Mouse (Mus musculus): ENCODE results near the gene Gucy2d. TPM values are rescaled to one million over a fixed set of nuclear protein-coding genes. Genes with fewer than 3 reads are reported as not detected.
A peak's percentile ranks its signal among the peaks of the same experiment; 100 is the strongest.

Gene Gucy2d
- 0.37 TPM in 1 of 2 replicates, not detected in the other for polyA plus RNA-seq (2014; fragmentation: Nextera tagmentation; extraction: Ambion mirVana)

GRCm38 (mm10) chr7:98439956-98440466 lies at the start of gene Gucy2d:
TSS of gene Gucy2d (plus strand) at chr7:98440416.
- H3K27me3 ChIP-seq (ENCODE audit: control insufficient read depth, insufficient read depth, low read length), result no peaks in the 10 kb centered on the region
- no peak for ATAC-seq (ENCODE audit: low read depth)
- H3K4me1 ChIP-seq (ENCODE audit: control insufficient read depth, insufficient read depth, low read length), result no peaks in the 10 kb centered on the region
- H3K4me2 ChIP-seq (ENCODE audit: low read depth, low read length), result no peak within 1 kb of the TSS
- H3K9me3 ChIP-seq (ENCODE audit: control insufficient read depth, low read length), result no peaks in the 10 kb centered on the region
- H3K27ac ChIP-seq (ENCODE audit: low read depth, low read length), result no peak within 1 kb of the TSS
- no peak within 1 kb of the TSS for H3K4me3 ChIP-seq (ENCODE audit: low read depth, low read length)
- WGBS, result 50% methylated on average over 10 of the region's 10 CpGs
- H3K36me3 ChIP-seq (ENCODE audit: control insufficient read depth, insufficient read depth, low read length), result no peaks in the 10 kb centered on the region
- no peak within 1 kb of the TSS for H3K9ac ChIP-seq (replicated peaks; ENCODE audit: low read depth, low read length)

GRCm38 (mm10) chr7:98390486-98390885 lies 49.7 kb upstream of the Gucy2d start:
- ATAC-seq (ENCODE audit: low read depth), result no peak
- H3K4me2 ChIP-seq (ENCODE audit: low read depth, low read length), result no peak overlapping the region
- no peaks in the 10 kb centered on the region for H3K9me3 ChIP-seq (ENCODE audit: control insufficient read depth, low read length)
- H3K27me3 ChIP-seq (ENCODE audit: control insufficient read depth, insufficient read depth, low read length), result no peaks in the 10 kb centered on the region
- H3K4me1 ChIP-seq (ENCODE audit: control insufficient read depth, insufficient read depth, low read length), result no peaks in the 10 kb centered on the region
- H3K27ac ChIP-seq (ENCODE audit: low read depth, low read length), result no peak overlapping the region
- H3K9ac ChIP-seq (replicated peaks; ENCODE audit: low read depth, low read length), result no peak overlapping the region
- no peaks in the 10 kb centered on the region for H3K36me3 ChIP-seq (ENCODE audit: control insufficient read depth, insufficient read depth, low read length)
- 95% methylated on average over 2 of the region's 2 CpGs for WGBS
- H3K4me3 ChIP-seq (ENCODE audit: low read depth, low read length), result no peak overlapping the region

GRCm38 (mm10) chr7:98391351-98391936 lies 48.8 kb upstream of the Gucy2d start:
- ATAC-seq (ENCODE audit: low read depth), result peak; percentile 52; the same call in 1 of the 2 replicates
- Histone ChIP-seq H3K9ac (replicated peaks; ENCODE audit: low read depth, low read length) (no peak overlapping the region), H3K27ac (ENCODE audit: low read depth, low read length) (no peak overlapping the region), H3K4me3 (ENCODE audit: low read depth, low read length) (no peak overlapping the region), H3K4me1 (ENCODE audit: control insufficient read depth, insufficient read depth, low read length) (no peaks in the 10 kb centered on the region), H3K9me3 (ENCODE audit: control insufficient read depth, low read length) (no peaks in the 10 kb centered on the region), H3K27me3 (ENCODE audit: control insufficient read depth, insufficient read depth, low read length) (no peaks in the 10 kb centered on the region), H3K4me2 (ENCODE audit: low read depth, low read length) (no peak overlapping the region), H3K36me3 (ENCODE audit: control insufficient read depth, insufficient read depth, low read length) (no peaks in the 10 kb centered on the region)
- WGBS, result 70% methylated on average over 7 of the region's 7 CpGs

DNA sequence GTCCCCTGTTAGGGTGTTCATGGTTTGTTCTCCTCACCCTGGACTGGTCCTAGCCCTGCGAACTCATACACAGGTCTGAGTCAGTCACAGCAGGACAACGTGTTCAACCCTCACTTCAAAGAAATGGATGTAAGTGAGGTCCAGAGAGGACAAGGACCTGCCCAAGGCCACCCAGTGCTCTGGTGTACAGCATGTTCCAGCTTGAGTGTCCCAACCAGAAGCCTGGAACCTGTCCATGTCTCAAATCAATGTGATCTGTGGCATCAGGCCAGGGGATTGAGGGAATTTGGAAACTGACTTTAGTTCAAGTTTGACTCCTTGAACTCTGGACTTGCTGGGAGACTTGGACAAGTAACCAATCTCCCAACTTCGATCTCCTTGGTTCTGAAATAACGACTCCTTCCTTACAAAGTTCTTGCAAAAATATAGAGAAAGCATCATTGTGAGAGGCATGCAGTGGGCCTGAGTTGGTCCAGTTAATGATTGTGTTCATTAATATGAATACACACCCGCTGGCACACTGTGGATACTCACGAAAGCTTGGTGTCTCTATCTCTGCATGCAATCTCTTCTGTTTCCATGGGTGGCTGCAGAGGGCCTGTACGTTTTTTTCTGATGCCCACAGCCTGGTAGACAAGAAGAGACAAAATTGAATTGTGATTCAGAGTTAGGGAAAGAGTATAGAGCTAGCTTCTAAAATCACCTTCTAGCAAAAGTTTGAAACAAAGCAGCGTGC lies 47.6 kb upstream of the Gucy2d start:
- Histone ChIP-seq H3K4me1 (ENCODE audit: control insufficient read depth, insufficient read depth, low read length) (no peaks in the 10 kb centered on the region), H3K9me3 (ENCODE audit: control insufficient read depth, low read length) (no peaks in the 10 kb centered on the region), H3K9ac (replicated peaks; ENCODE audit: low read depth, low read length) (no peak overlapping the region), H3K4me2 (ENCODE audit: low read depth, low read length) (no peak overlapping the region), H3K27me3 (ENCODE audit: control insufficient read depth, insufficient read depth, low read length) (no peaks in the 10 kb centered on the region), H3K36me3 (ENCODE audit: control insufficient read depth, insufficient read depth, low read length) (no peaks in the 10 kb centered on the region), H3K27ac (ENCODE audit: low read depth, low read length) (no peak overlapping the region), H3K4me3 (ENCODE audit: low read depth, low read length) (no peak overlapping the region)
- no peak for ATAC-seq (ENCODE audit: low read depth)
- 85% methylated on average over 8 of the region's 8 CpGs for WGBS

DNA sequence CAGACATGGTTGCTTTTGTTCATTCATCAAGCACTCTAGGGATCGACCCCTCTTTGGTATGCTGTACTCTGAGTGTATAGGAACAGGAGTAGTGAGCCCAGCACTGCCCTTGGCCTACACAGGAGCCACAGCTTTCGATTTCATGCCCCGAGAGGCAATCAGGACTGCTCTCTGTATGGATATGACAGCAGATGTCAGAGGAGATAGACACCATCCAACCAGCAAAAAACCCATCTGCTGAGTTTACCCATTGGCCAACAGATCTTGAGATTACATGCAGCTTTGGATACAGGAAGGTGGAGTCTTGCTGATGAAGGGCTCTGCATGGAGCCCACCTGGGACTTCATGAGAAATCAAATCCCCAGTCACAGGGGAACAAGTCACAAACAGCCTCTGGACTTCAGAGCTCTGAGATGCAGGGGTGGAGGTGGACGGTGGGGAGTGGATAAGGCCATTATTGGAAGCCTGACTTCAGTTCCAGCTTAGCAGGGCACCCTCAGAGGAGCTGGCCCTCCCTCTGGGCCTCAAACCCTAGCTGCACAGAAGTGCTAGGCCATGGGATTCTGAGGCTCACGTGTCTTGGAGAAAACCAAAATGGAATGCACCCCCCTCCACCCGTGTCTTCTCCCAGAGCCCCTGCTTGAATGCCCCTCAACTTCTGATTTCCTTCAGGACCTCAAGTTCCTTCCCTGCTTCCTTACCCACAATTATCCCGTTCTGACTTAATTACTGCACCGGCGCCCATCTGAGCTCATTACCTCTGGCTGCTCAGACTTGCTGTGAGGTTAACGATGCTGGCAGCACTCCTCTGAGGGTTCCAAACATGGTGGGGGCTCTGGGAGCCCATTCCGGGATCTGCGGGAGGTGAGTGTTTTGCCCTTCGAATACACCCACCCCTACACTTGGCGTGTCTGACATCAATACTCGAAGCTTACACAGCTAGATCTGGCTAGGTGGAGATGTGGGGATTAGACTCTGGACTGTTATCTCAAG lies 37.3 kb upstream of the Gucy2d start:
- 47% methylated on average over 15 of the region's 15 CpGs for WGBS
- Histone ChIP-seq H3K27ac (ENCODE audit: low read depth, low read length) (no peak overlapping the region), H3K4me1 (ENCODE audit: control insufficient read depth, insufficient read depth, low read length) (peaks cover 7% of the 10 kb centered on the region; the same call in 1 of the 2 replicates), H3K4me3 (ENCODE audit: low read depth, low read length) (no peak overlapping the region), H3K27me3 (ENCODE audit: control insufficient read depth, insufficient read depth, low read length) (no peaks in the 10 kb centered on the region), H3K9me3 (ENCODE audit: control insufficient read depth, low read length) (no peaks in the 10 kb centered on the region), H3K4me2 (ENCODE audit: low read depth, low read length) (no peak overlapping the region), H3K9ac (replicated peaks; ENCODE audit: low read depth, low read length) (no peak overlapping the region), H3K36me3 (ENCODE audit: control insufficient read depth, insufficient read depth, low read length) (no peaks in the 10 kb centered on the region)
- peak; percentile 61 for ATAC-seq (ENCODE audit: low read depth)

- H3K27ac ChIP-seq (ENCODE audit: low read depth, low read length), result peak overlapping the region; percentile 22; the same call in 1 of the 2 replicates
- WGBS, result 53% methylated on average over 4 of the region's 4 CpGs
Observed at GRCm38 (mm10) chr7:98403996-98404395, 36.2 kb upstream of the Gucy2d start.

GRCm38 (mm10) chr7:98407615-98408014 lies 32.6 kb upstream of the Gucy2d start:
- peaks cover 7% of the 10 kb centered on the region; the same call in 1 of the 2 replicates for H3K4me1 ChIP-seq (ENCODE audit: control insufficient read depth, insufficient read depth, low read length)
- ATAC-seq (ENCODE audit: low read depth), result no peak
- H3K27me3 ChIP-seq (ENCODE audit: control insufficient read depth, insufficient read depth, low read length), result no peaks in the 10 kb centered on the region
- no peak overlapping the region for H3K4me2 ChIP-seq (ENCODE audit: low read depth, low read length)
- 87% methylated on average over 5 of the region's 5 CpGs for WGBS
- no peaks in the 10 kb centered on the region for H3K9me3 ChIP-seq (ENCODE audit: control insufficient read depth, low read length)
- H3K36me3 ChIP-seq (ENCODE audit: control insufficient read depth, insufficient read depth, low read length), result no peaks in the 10 kb centered on the region
- H3K27ac ChIP-seq (ENCODE audit: low read depth, low read length), result no peak overlapping the region
- H3K4me3 ChIP-seq (ENCODE audit: low read depth, low read length), result no peak overlapping the region
- no peak overlapping the region for H3K9ac ChIP-seq (replicated peaks; ENCODE audit: low read depth, low read length)

More at GRCm38 (mm10) chr7:98403996-98404395, 36.2 kb upstream of the Gucy2d start:
- H3K9ac ChIP-seq (replicated peaks; ENCODE audit: low read depth, low read length), result no peak overlapping the region
- peaks cover 7% of the 10 kb centered on the region; the same call in 1 of the 2 replicates for H3K4me1 ChIP-seq (ENCODE audit: control insufficient read depth, insufficient read depth, low read length)
- H3K27me3 ChIP-seq (ENCODE audit: control insufficient read depth, insufficient read depth, low read length), result no peaks in the 10 kb centered on the region
- H3K4me3 ChIP-seq (ENCODE audit: low read depth, low read length), result no peak overlapping the region
- ATAC-seq (ENCODE audit: low read depth), result peak; percentile 63; the same call in 1 of the 2 replicates
- H3K36me3 ChIP-seq (ENCODE audit: control insufficient read depth, insufficient read depth, low read length), result no peaks in the 10 kb centered on the region
- H3K4me2 ChIP-seq (ENCODE audit: low read depth, low read length), result no peak overlapping the region
- no peaks in the 10 kb centered on the region for H3K9me3 ChIP-seq (ENCODE audit: control insufficient read depth, low read length)

DNA sequence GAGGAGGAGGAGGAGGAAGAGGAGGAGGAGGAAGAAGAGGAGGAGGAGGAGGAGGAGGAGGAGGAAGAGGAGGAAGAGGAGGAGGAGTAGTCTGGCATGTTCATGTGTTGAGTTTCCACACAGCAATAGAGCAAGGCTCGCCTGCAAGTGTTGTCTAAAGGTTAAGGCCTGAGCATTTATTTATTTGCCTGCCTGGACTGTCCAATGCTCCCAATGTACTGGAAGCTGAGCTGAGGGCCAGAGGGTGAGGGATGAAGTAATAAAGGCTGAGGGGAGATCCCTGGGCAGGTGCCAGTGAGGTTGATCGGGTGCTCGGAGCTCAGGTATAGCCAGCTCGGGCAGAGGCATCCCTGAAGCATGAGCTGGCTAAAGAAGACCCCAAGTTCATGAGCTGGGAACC lies 27.1 kb upstream of the Gucy2d start:
- Histone ChIP-seq H3K4me2 (ENCODE audit: low read depth, low read length) (no peak overlapping the region), H3K27me3 (ENCODE audit: control insufficient read depth, insufficient read depth, low read length) (no peaks in the 10 kb centered on the region), H3K9me3 (ENCODE audit: control insufficient read depth, low read length) (no peaks in the 10 kb centered on the region), H3K36me3 (ENCODE audit: control insufficient read depth, insufficient read depth, low read length) (no peaks in the 10 kb centered on the region), H3K4me1 (ENCODE audit: control insufficient read depth, insufficient read depth, low read length) (no peaks in the 10 kb centered on the region), H3K4me3 (ENCODE audit: low read depth, low read length) (no peak overlapping the region), H3K9ac (replicated peaks; ENCODE audit: low read depth, low read length) (no peak overlapping the region), H3K27ac (ENCODE audit: low read depth, low read length) (no peak overlapping the region)
- WGBS, result 88% methylated on average over 4 of the region's 4 CpGs
- ATAC-seq (ENCODE audit: low read depth), result no peak

Data from neural tube, embryonic 14.5 days (tissue).